Mouse (Mus musculus) heart, embryonic 16.5 days (tissue): ENCODE results near the gene Atp6v0e. TPM values are rescaled to one million over a fixed set of nuclear protein-coding genes. Genes with fewer than 3 reads are reported as not detected.

Experiments
- ATAC-seq: fragments of 200-750 bp; cut with Nextera tagmentation; replicated peaks from 2 replicates; pipeline ENCODE4 v1.8.0; 2017; ENCODE audit warnings: moderate number of reproducible peaks; ENCODE audit not compliant: insufficient read depth, low FRiP score; ENCODE audit errors: extremely low read depth
- H3K27ac ChIP-seq: fragments of 300-500 bp; sonication (generic); 2 replicates; pipeline ENCODE4 v1.5.1; 2014; ENCODE audit warnings: mild to moderate bottlenecking, low read length, control low read depth, moderate library complexity
- H3K27me3 ChIP-seq: fragments of 300-500 bp; sonication (generic); 2 replicates; pipeline ENCODE4 v1.6.1; 2014; ENCODE audit warnings: low read length, mixed read lengths; ENCODE audit not compliant: control insufficient read depth, insufficient read depth
- H3K36me3 ChIP-seq: fragments of 300-500 bp; sonication (generic); 2 replicates; pipeline ENCODE4 v1.6.1; 2014; ENCODE audit not compliant: control insufficient read depth, insufficient read depth
- H3K4me1 ChIP-seq: fragments of 300-500 bp; sonication (generic); 2 replicates; pipeline ENCODE4 v1.6.1; 2014; ENCODE audit warnings: low read length, mixed read lengths; ENCODE audit not compliant: control insufficient read depth, insufficient read depth
- H3K4me2 ChIP-seq: fragments of 300-500 bp; sonication (generic); 2 replicates; pipeline ENCODE4 v1.6.1; 2014; ENCODE audit warnings: low read depth, mild to moderate bottlenecking, control low read depth, low read length
- H3K4me3 ChIP-seq: fragments of 300-500 bp; sonication (generic); 2 replicates; pipeline ENCODE4 v1.5.1; 2014; ENCODE audit warnings: mild to moderate bottlenecking, control low read depth, low read length
- H3K9ac ChIP-seq: fragments of 300-500 bp; sonication (generic); 2 replicates; pipeline ENCODE4 v1.6.1; 2014; ENCODE audit warnings: low read length, control low read depth
- H3K9me3 ChIP-seq: fragments of 300-500 bp; sonication (generic); replicated peaks from 2 replicates; pipeline ENCODE4 v1.6.1; 2016; ENCODE audit warnings: low read length; ENCODE audit not compliant: control insufficient read depth
- WGBS: fragments of 180-500 bp; shearing (Covaris S2); extraction: QIAGEN DNeasy Blood & Tissue Kit; methylation state at CpG from one replicate; pipeline ENCODE4 v1.1.7; 2014; 5-methylcytosine and 5-hydroxymethylcytosine counted together
- polyA plus RNA-seq: library from polyadenylated mRNA; unstranded; fragments of >200 nt; fragmentation: Nextera tagmentation; extraction: Ambion mirVana; gene quantifications from 2 replicates; pipeline ENCODE4 v1.2.1, GENCODE M21; 2015

Atp6v0e gene
- polyA plus RNA-seq, 1 experiment from 2014 or later, result 249 TPM

DNA sequence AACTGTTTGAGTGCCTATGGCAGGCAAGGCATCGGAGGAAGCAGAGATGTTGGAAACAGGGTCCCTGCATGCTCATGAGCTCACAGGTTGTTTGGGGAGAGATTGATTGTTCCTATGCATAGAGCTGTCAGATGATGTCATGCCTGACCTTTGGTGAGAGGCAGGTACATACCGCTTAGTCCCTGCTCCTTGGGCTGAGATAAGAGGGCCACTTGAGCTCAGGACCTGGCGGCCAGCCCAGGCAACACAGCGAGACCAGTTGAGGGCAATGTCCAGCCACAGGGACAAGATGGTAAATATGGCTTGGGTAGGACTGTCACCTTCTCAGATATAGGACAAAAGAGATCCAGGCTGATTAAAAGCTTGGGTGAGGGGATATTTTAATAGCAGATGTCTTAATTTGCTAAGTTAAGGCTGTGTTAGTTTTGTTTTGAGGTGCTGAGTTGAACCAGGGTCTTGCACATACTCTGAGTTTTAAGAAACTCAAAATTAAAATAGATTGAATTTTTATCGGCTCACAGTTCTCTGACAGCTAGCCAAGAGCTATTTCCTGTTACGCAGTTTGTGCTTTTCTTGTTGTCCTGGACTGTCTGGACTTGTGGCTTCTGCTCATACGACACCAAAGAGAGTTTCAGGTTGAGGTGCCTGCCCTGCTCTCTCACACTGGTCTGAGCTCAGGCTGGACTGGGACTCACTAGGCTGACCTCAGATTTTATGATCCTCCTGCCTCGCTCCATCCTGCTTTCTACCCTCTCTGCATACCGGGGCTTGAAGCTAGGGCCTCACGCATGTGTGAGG is 37.0 kb downstream of the Atp6v0e start:
- H3K36me3 ChIP-seq, result peaks cover 24% of the 10 kb centered on the region
- H3K27me3 ChIP-seq, result no peaks in the 10 kb centered on the region
- no peak overlapping the region for H3K4me3 ChIP-seq
- H3K4me1 ChIP-seq, result peaks cover 35% of the 10 kb centered on the region
- no peak overlapping the region for H3K9ac ChIP-seq
- H3K27ac ChIP-seq, result peak overlapping the region; percentile 26
- no peak overlapping the region for H3K4me2 ChIP-seq
- no peaks in the 10 kb centered on the region for H3K9me3 ChIP-seq
- whole genome bisulfite sequencing, result 54% methylated on average over 10 of the region's 10 CpGs
- peak; percentile 73 for ATAC-seq

DNA sequence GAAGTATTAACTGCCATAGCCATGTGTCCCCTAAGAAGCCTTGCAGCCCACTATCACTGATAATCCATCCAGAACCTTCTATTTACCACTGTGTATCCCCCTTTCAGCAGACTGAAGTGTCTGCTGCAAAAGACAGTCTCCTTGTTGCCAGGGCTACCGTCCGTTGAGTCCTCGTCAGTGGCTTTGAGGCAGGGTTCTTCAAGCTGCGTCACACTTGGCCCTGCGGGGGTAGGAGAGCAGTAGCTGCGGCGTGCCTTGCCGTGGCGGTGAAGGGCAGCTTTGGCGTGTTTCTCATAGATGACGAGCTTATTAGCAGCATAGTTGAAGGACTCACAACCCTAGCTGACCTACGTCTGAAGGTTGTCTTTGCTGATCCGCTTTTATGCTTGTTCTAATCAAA is 38.5 kb downstream of the Atp6v0e start:
- no peaks in the 10 kb centered on the region for H3K27me3 ChIP-seq
- H3K4me2 ChIP-seq, result no peak overlapping the region
- H3K27ac ChIP-seq, result peak overlapping the region; percentile 48
- H3K9ac ChIP-seq, result peak overlapping the region; percentile 54
- no peaks in the 10 kb centered on the region for H3K9me3 ChIP-seq
- ATAC-seq, result no peak
- peaks cover 19% of the 10 kb centered on the region for H3K36me3 ChIP-seq
- 53% methylated on average over 13 of the region's 13 CpGs for WGBS
- H3K4me3 ChIP-seq, result no peak overlapping the region
- H3K4me1 ChIP-seq, result peaks cover 42% of the 10 kb centered on the region

DNA sequence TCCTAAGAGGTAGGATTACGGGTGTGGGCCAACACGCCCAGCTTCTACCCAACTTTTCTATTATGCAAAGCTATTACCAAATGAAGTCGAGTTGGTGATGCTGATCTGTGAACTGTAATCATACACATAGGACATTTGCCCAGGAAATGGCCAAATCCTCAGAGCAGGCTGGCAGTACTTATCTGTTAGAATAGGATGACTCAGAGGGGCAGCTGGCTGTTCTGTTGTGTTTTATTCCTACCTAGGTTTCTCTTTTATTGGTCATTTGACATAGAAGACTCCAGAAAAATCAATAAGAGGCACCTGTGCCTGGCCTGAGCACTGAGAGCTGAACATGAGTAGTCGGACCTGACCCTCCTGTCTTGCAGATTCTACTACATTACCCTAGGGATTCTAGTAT is 39.6 kb downstream of the Atp6v0e start:
- Histone ChIP-seq H3K27me3 (no peaks in the 10 kb centered on the region), H3K4me3 (no peak overlapping the region), H3K36me3 (peaks cover 14% of the 10 kb centered on the region), H3K4me1 (peaks cover 42% of the 10 kb centered on the region), H3K4me2 (no peak overlapping the region), H3K27ac (no peak overlapping the region), H3K9ac (no peak overlapping the region), H3K9me3 (no peaks in the 10 kb centered on the region)
- ATAC-seq, result no peak
- 81% methylated on average over 4 of the region's 4 CpGs for WGBS

DNA sequence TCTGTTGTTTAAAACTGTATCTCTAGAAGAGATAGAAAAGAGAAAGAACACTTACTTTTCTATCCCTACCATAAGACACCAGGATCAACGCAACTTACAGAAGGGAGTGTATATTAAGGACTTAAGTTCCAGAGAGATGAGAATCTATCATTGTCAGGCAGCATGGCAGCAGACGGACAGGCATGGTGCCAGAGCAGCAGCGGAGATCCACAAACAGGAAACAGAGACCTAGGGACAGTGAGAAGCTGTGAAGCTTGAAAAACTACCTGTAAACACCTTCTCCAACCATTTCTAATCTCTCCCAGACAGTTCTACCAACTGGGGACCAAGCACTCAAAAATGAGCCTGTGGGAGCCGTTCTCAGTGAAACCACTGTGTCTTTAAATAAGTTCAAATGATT is 40.6 kb downstream of the Atp6v0e start:
- no peak for ATAC-seq
- H3K27ac ChIP-seq, result no peak overlapping the region
- H3K9ac ChIP-seq, result no peak overlapping the region
- H3K4me3 ChIP-seq, result no peak overlapping the region
- peaks cover 39% of the 10 kb centered on the region for H3K4me1 ChIP-seq
- no peak overlapping the region for H3K4me2 ChIP-seq
- no peaks in the 10 kb centered on the region for H3K9me3 ChIP-seq
- 79% methylated on average over 4 of the region's 4 CpGs for WGBS
- H3K36me3 ChIP-seq, result peaks cover 7% of the 10 kb centered on the region; the same call in 1 of the 2 replicates
- no peaks in the 10 kb centered on the region for H3K27me3 ChIP-seq

DNA sequence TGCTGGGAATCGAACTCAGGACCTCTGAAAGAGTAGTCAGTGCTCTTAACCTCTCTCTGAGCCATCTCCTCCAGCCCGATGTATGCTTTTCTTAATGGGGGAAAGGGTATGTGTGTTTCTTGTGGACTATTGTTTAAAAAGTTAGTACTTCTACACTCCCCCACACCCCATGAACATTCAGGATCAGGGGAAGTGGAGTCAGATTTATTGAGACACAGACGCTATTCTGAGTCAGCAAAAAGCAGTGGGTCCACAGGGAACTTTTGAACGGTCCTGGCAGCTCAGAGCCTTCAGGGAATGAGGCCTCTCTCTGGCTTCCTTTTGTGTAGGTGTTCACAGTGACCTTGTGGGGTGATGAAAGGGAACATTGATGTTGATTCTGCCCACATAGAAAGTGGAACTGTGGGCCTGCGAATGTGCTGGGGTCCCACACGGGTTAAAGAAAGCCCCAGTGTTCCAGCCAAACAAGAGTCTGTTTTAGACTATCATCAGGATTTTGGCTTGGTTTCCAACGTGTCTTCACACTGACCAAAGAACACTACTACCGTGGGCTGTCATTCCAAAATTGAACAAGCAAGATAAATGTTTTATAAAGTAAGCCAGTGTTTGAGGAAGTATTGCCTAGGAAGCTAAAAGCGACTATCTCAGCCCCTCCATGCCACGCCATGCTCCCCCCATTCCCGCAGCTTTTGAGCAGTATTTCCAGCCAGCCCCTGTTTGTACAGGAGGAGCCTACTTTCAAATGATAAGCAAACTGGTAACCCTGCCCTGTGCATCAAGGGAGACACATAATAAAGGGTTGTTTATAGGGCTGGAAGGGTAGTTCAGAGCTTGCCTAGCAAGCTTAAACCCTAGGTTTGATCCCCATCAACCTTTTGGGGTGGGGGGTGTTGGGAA is 42.7 kb downstream of the Atp6v0e start:
- WGBS, result 39% methylated on average over 11 of the region's 11 CpGs
- peaks cover 3% of the 10 kb centered on the region; the same call in 1 of the 2 replicates for H3K36me3 ChIP-seq

DNA sequence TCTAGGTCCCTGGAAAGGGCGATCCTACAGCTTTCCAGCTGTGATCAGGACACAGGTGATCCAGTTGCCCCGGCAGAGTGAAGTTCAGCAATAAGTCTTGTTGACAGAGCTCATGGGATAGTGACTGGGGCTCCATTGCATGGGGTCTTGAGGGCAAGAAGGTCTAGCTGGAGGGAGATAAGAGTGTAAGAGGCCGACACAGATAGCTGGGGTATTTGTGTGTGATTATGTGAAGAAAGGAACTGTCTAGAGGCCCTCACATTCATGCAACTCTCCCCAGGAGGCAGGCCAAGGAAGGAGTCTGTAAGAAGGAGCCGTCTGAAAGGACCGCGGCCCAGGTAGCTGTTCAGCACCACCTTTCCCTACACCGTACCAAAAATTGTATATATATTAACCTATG is 44.0 kb downstream of the Atp6v0e start:
- H3K9me3 ChIP-seq, result no peaks in the 10 kb centered on the region
- H3K36me3 ChIP-seq, result peaks cover 3% of the 10 kb centered on the region; the same call in 1 of the 2 replicates
- ATAC-seq, result no peak
- no peak overlapping the region for H3K27ac ChIP-seq
- H3K4me3 ChIP-seq, result no peak overlapping the region
- peaks cover 28% of the 10 kb centered on the region for H3K4me1 ChIP-seq
- WGBS, result 52% methylated on average over 7 of the region's 7 CpGs
- no peak overlapping the region for H3K4me2 ChIP-seq
- H3K9ac ChIP-seq, result no peak overlapping the region
- H3K27me3 ChIP-seq, result no peaks in the 10 kb centered on the region

More for the DNA sequence above, 42.7 kb downstream of the Atp6v0e start:
- Histone ChIP-seq H3K27me3 (no peaks in the 10 kb centered on the region), H3K4me3 (no peak overlapping the region), H3K9ac (no peak overlapping the region), H3K27ac (peak overlapping the region; percentile 68), H3K9me3 (no peaks in the 10 kb centered on the region), H3K4me1 (peaks cover 38% of the 10 kb centered on the region), H3K4me2 (no peak overlapping the region)
- no peak for ATAC-seq

DNA sequence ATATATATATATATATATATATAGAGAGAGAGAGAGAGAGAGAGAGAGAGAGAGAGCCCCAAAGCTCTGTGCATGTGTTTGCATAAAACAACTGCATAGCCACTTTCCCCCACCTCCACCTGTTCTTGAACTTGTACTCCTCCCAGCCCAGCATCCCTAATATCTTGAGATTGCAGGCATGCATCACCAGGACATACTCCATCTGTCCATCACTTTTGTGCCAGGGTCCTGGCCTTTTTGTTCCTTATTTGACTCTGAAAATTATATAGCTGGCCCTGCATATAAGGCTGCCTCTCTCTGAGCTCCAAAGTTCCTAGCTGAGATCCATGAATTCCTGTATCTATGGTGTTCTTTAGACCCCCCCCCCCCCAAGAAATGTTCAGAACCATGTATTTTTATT is 45.5 kb downstream of the Atp6v0e start:
- no peak overlapping the region for H3K27ac ChIP-seq
- no peak overlapping the region for H3K9ac ChIP-seq
- ATAC-seq, result no peak
- peaks cover 19% of the 10 kb centered on the region for H3K4me1 ChIP-seq
- no peak overlapping the region for H3K4me2 ChIP-seq
- no peak overlapping the region for H3K4me3 ChIP-seq
- H3K36me3 ChIP-seq, result peaks cover 3% of the 10 kb centered on the region; the same call in 1 of the 2 replicates
- H3K27me3 ChIP-seq, result no peaks in the 10 kb centered on the region
- H3K9me3 ChIP-seq, result no peaks in the 10 kb centered on the region

DNA sequence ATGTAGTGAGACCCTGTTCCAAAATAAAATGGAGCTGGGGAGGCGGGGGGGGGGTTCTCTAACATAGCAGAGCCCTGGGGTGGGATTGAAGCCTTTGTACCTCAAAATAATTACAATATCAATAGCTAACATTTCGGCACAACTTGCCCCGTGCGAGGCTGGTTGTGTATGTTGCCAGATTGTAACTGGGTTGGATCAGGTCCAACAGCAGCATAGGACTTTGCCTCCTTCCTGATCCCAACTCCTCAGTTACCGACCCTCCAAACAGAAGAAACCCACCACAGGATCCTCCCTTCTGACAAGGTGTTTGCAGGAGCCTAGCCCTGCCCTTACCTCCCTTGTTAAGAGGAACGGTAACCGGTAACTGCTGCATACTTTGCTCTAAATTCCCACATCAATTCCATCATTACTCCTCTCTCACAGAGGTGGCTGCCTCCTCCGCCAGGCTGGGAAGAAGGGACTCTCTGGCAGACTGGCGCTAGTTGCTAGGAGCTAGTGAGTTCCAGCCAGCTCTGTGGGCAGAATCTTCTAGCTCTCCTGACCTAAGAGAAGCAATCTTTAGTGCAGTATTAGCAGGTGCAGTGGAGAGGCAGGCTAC is 46.1 kb downstream of the Atp6v0e start:
- no peaks in the 10 kb centered on the region for H3K9me3 ChIP-seq
- H3K4me2 ChIP-seq, result no peak overlapping the region
- no peaks in the 10 kb centered on the region for H3K27me3 ChIP-seq
- no peak for ATAC-seq
- no peak overlapping the region for H3K9ac ChIP-seq
- WGBS, result 41% methylated on average over 9 of the region's 9 CpGs
- H3K36me3 ChIP-seq, result peaks cover 3% of the 10 kb centered on the region; the same call in 1 of the 2 replicates
- H3K4me3 ChIP-seq, result no peak overlapping the region
- H3K4me1 ChIP-seq, result peaks cover 19% of the 10 kb centered on the region
- H3K27ac ChIP-seq, result no peak overlapping the region
